Mouse (Mus musculus): Measurements from ENCODE around the gene Mxra7.

DNA sequence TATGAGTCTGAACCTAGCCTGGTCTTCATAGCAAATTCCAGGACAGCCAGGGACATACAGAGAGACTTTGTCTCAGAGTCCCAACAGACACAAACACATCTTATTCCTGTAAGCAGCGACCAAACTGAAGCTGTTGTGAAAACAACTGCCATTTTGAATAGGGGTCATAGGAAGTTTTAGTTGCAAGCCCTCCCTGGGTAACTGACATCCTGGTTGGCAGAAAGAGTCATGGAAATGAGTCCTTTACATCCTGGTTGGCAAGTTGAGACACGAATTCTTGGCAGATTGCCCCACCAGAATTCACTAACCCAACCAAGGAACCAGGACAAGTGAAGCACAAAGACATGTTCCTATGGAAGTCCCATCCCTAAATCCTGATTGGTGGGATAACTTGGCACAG, 54.6 kb downstream of the Mxra7 start:
- TF ChIP-seq CTCF (IDR thresholded peaks at IDR 0.05; ENCODE audit: low read depth) (no peak), EP300 (optimal IDR thresholded peaks at IDR 0.05) (no peak)
